Mouse (Mus musculus): ENCODE measurements around the gene 3425401B19Rik. TPM values are rescaled to one million over a fixed set of nuclear protein-coding genes. Genes with fewer than 3 reads are reported as not detected.

3425401B19Rik gene
- polyA plus RNA-seq (2014; fragmentation: Illumina TruSeq; extraction: RNeasy Lipid Tissue Mini Kit (QIAGEN cat#74804); ENCODE audit: insufficient read depth, low read depth, low replicate concordance), result 0.23 TPM

DNA sequence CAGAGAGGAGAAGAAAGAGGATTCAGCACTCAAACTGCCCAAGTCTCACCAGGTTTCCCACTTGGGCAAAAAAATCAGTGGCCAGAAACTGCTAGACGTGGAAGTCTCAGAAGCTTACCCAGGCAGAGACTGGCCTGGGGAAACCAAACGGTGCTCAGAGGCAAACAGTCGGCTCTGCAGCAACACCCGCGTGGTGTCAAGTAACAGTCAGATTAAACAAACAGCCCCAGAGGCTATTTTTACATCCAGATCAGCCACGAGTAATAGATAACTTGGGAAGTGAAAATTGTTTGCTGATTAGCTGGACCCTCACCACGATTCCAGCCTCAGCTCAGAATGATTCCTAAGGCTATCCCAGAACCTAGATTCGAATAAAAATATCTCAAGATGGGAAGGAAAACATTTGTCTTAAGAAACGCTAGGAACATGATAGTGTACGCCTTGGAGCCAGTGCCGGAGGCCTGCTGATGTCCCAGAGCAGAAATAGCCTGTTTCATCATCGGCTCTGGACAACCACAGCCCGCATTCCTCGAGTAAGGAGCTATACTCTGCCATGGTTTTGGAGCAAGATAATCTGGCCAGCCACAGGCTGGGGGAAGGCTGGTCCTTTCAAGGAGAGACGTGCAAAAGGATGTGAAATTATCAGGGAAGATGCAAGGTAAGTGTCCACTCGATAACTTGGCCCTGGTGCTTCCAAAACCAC, at the start of gene 3425401B19Rik:
Gene 3425401B19Rik, minus strand, starts transcription at position 170 of the 703 bp plus-strand sequence.

Other genes starting within 250 kb of the 3425401B19Rik start
- not detected for gene Slc18a3, start 220.4 kb downstream of the 3425401B19Rik start, polyA plus RNA-seq (2014; fragmentation: Illumina TruSeq; extraction: RNeasy Lipid Tissue Mini Kit (QIAGEN cat#74804); ENCODE audit: insufficient read depth, low read depth, low replicate concordance)
- not detected for gene Chat, start 219.3 kb downstream of the 3425401B19Rik start, polyA plus RNA-seq (2014; fragmentation: Illumina TruSeq; extraction: RNeasy Lipid Tissue Mini Kit (QIAGEN cat#74804); ENCODE audit: insufficient read depth, low read depth, low replicate concordance)
- gene Ercc6, start 171.8 kb downstream of the 3425401B19Rik start, polyA plus RNA-seq (2014; fragmentation: Illumina TruSeq; extraction: RNeasy Lipid Tissue Mini Kit (QIAGEN cat#74804); ENCODE audit: insufficient read depth, low read depth, low replicate concordance), result 2.1 TPM
- gene Prrxl1, start 85.9 kb downstream of the 3425401B19Rik start, polyA plus RNA-seq (2014; fragmentation: Illumina TruSeq; extraction: RNeasy Lipid Tissue Mini Kit (QIAGEN cat#74804); ENCODE audit: insufficient read depth, low read depth, low replicate concordance), result not detected
- gene Tmem273, start 100.7 kb upstream of the 3425401B19Rik start, polyA plus RNA-seq (2014; fragmentation: Illumina TruSeq; extraction: RNeasy Lipid Tissue Mini Kit (QIAGEN cat#74804); ENCODE audit: insufficient read depth, low read depth, low replicate concordance), result 3.1 TPM
- gene Fam170b, start 148.7 kb upstream of the 3425401B19Rik start, polyA plus RNA-seq (2014; fragmentation: Illumina TruSeq; extraction: RNeasy Lipid Tissue Mini Kit (QIAGEN cat#74804); ENCODE audit: insufficient read depth, low read depth, low replicate concordance), result not detected
- gene Vstm4, start 171.5 kb upstream of the 3425401B19Rik start, polyA plus RNA-seq (2014; fragmentation: Illumina TruSeq; extraction: RNeasy Lipid Tissue Mini Kit (QIAGEN cat#74804); ENCODE audit: insufficient read depth, low read depth, low replicate concordance), result 18.7 TPM